Mouse (Mus musculus): Measurements from ENCODE around the gene Ephb2.

DNA sequence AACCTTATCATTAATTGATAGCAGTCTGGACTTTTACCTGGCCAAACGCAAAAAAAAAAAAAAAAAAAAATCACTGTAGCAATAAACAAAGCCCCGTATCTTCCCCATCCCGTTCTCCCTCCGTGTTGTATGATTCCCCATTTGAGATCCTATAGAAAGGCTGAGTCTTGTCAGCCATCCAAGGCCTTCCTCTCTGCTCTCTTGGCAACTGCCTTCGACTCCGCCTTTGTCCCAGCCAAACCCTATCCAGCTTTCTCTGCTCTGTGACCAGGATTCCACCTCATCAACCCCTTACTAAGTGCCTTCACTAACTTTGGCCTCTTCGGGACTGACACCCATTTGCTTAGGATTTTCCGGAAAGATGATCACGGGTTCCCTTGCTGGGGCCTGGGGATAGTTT lies 2.2 kb upstream of the Ephb2 start:
- TF ChIP-seq MAX (IDR thresholded peaks at IDR 0.05) (no peak), CTCF (IDR thresholded peaks at IDR 0.05; ENCODE audit: control insufficient read depth, insufficient read depth, insufficient read length) (no peak), CEBPB (IDR thresholded peaks at IDR 0.05; ENCODE audit: low read depth) (no peak), MYOG (IDR thresholded peaks at IDR 0.05; ENCODE audit: control insufficient read depth, extremely low read depth, insufficient read length) (no peak), USF1 (IDR thresholded peaks at IDR 0.05; ENCODE audit: low read depth) (no peak), FOSL1 (IDR thresholded peaks at IDR 0.05; ENCODE audit: insufficient read depth, low read length, poor library complexity, severe bottlenecking) (no peak), MYOD1 (IDR thresholded peaks at IDR 0.05; ENCODE audit: control insufficient read depth, insufficient read length, low read depth) (no peak)

Data from C2C12 (cell line).